Mouse (Mus musculus): ENCODE measurements at regions not wholly inside any gene's neighbourhood (a gene's known extent, or its start where the extent isn't known, plus 50 kb on each side); places are given as distances from the start of the nearest gene placed in this dataset.

DNA sequence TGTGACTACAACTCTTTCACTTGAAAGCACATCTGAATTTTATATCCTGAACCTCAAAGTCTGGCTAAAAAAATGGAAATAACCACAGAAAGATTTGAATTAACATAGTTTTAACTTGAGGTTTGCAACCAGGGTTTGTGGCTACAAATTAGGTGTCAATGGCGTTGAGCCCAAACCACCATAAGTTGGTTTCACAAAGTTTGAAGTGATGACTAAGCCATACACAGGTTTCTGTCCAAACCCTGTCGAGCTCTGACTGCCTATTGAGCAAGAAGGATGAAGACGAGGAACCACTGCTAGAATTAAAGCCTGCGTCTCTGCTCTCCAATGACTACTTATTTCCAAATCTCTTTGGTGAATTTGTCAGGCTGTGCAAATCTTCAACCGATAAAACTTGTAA is 719.8 kb upstream of the Slc8a1 start:
- TF ChIP-seq ZNF384 (IDR thresholded peaks at IDR 0.05; ENCODE audit: low read depth, low read length) = no peak
- TF ChIP-seq ZC3H11A (IDR thresholded peaks at IDR 0.05; ENCODE audit: borderline replicate concordance, low read depth, low read length) = no peak
- TF ChIP-seq HCFC1 (IDR thresholded peaks at IDR 0.05; ENCODE audit: borderline replicate concordance, insufficient read depth, low read length) = no peak
- TF ChIP-seq MAFK (IDR thresholded peaks at IDR 0.05; ENCODE audit: insufficient read depth, low read depth, low read length) = no peak
- no peak for TF ChIP-seq CHD2 (IDR thresholded peaks at IDR 0.05; ENCODE audit: low read depth, low read length)

All from ES-E14 (cell line).